Mouse (Mus musculus): ENCODE measurements around the gene Pex11b. TPM values are rescaled to one million over a fixed set of nuclear protein-coding genes. Genes with fewer than 3 reads are reported as not detected.
"Not testable (repeated sequence)": the region's sequence is repeated elsewhere in the genome, so short reads cannot be mapped to it uniquely, and the experiment has no call there.

Pex11b gene
- polyA plus RNA-seq, 1 experiment from 2014 or later, result 54.2 TPM

- H3K27me3 ChIP-seq (ENCODE audit: control insufficient read depth, insufficient read depth, low read depth, low read length), result peaks cover 6% of the 10 kb centered on the region
- no peak overlapping the region for H3K9ac ChIP-seq (ENCODE audit: low read length)
- no peaks in the 10 kb centered on the region for H3K9me3 ChIP-seq (ENCODE audit: control insufficient read depth, low read length)
- no peaks in the 10 kb centered on the region for H3K4me1 ChIP-seq (replicated peaks; ENCODE audit: control insufficient read depth, insufficient read depth, low read length)
- no peaks in the 10 kb centered on the region for H3K36me3 ChIP-seq (ENCODE audit: control insufficient read depth, insufficient read depth, low read length)
- no peak overlapping the region for H3K4me3 ChIP-seq (ENCODE audit: low read length)
- ATAC-seq (ENCODE audit: low read depth), result peak; percentile 17; the same call in 1 of the 2 replicates
- no peak overlapping the region for H3K4me2 ChIP-seq (ENCODE audit: low read depth, low read length)
- no peak overlapping the region for H3K27ac ChIP-seq (ENCODE audit: low read length)
- WGBS, result 23% methylated on average over 5 of the region's 5 CpGs
These were observed 44.0 kb downstream of the Pex11b start for GRCm38 (mm10) chr3:96679159-96679674.

DNA sequence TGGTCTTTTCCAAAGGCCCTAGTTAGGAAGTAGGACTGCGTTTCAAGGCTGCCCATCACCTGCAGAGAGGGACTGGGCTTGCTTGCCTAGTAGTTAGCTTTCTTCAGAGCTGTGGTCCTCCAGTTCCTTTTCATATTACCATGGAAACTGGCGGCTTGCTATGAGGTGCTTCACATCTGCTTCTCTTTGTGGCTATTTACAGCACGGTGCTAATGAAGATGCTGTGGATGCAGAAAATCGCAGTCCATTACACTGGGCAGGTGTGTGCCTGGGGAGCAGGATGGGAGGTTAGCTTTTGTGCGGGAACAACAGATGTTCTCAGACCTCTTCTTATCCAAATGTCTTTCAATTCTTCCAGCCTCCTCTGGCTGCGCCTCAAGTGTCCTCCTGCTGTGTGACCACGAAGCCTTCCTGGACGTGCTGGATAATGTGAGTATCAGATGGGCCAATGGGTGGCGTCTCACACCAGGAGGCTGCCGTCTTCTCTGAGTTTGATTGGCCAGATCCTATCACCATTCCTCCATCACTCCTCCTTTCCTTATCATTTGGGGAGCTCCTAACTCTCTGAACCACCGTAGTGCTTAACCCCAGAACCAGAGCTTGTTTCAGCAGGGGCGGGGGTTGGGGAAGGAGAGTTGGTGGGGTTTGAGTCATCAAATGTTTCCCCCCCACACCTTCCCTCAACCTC lies 45.2 kb downstream of the Pex11b start:
- 28% methylated on average over 12 of the region's 12 CpGs for WGBS
- no peak for ATAC-seq (ENCODE audit: low read depth)

GRCm38 (mm10) chr3:96683496-96683895 lies 48.3 kb downstream of the Pex11b start:
- Histone ChIP-seq H3K9ac (ENCODE audit: low read length) (no peak overlapping the region), H3K36me3 (ENCODE audit: control insufficient read depth, insufficient read depth, low read length) (no peaks in the 10 kb centered on the region), H3K4me1 (replicated peaks; ENCODE audit: control insufficient read depth, insufficient read depth, low read length) (0 out of 2 replicates have a peak, but pooled peaks cover 3% of the 10 kb centered on the region), H3K4me3 (ENCODE audit: low read length) (no peak overlapping the region), H3K4me2 (ENCODE audit: low read depth, low read length) (no peak overlapping the region), H3K9me3 (ENCODE audit: control insufficient read depth, low read length) (no peaks in the 10 kb centered on the region), H3K27ac (ENCODE audit: low read length) (no peak overlapping the region), H3K27me3 (ENCODE audit: control insufficient read depth, insufficient read depth, low read depth, low read length) (peaks cover 10% of the 10 kb centered on the region)
- 87% methylated on average over 3 of the region's 3 CpGs for whole genome bisulfite sequencing
- no peak for ATAC-seq (ENCODE audit: low read depth)

More for the DNA sequence above, 45.2 kb downstream of the Pex11b start:
- H3K27ac ChIP-seq (ENCODE audit: low read length), result no peak overlapping the region
- 0 out of 2 replicates have a peak, but pooled peaks cover 3% of the 10 kb centered on the region for H3K4me1 ChIP-seq (replicated peaks; ENCODE audit: control insufficient read depth, insufficient read depth, low read length)
- no peaks in the 10 kb centered on the region for H3K9me3 ChIP-seq (ENCODE audit: control insufficient read depth, low read length)
- peaks cover 10% of the 10 kb centered on the region for H3K27me3 ChIP-seq (ENCODE audit: control insufficient read depth, insufficient read depth, low read depth, low read length)
- no peak overlapping the region for H3K4me2 ChIP-seq (ENCODE audit: low read depth, low read length)
- no peaks in the 10 kb centered on the region for H3K36me3 ChIP-seq (ENCODE audit: control insufficient read depth, insufficient read depth, low read length)
- no peak overlapping the region for H3K9ac ChIP-seq (ENCODE audit: low read length)
- H3K4me3 ChIP-seq (ENCODE audit: low read length), result no peak overlapping the region

DNA sequence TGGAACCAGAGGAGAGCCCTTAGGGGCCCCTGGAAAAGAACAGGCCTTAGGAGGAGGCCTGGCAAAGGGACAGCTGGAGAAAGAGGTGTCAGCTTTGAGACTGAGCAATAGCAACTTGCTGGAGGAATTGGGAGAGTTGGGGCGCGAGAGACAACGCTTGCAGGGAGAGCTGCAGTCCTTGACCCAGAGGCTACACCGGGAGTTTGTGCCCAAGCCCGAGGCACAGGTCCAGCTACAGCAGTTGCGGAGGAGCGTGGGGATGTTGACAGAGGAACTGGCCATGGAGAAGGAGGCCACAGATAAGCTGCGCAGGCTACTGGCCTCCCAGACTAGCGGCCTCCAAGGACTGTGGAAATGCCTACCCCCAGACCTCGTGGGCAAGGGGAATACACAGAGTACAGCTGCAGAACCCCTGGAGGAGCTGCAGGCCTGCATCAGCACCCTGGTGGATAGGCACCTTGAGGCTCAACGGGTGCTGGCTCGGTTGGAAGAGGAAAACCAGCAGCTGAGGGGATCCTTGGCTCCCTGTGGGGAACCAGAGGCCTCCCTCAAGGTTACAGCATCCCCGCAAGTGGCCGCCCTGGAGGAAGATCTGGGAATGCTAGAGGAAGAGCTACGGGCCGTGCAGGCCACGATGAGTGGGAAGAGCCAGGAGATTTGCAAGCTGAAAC lies 49.1 kb downstream of the Pex11b start:
- Histone ChIP-seq H3K4me1 (replicated peaks; ENCODE audit: control insufficient read depth, insufficient read depth, low read length) (0 out of 2 replicates have a peak, but pooled peaks cover 3% of the 10 kb centered on the region), H3K27me3 (ENCODE audit: control insufficient read depth, insufficient read depth, low read depth, low read length) (peaks cover 10% of the 10 kb centered on the region), H3K9ac (ENCODE audit: low read length) (peak overlapping the region; percentile 23), H3K27ac (ENCODE audit: low read length) (no peak overlapping the region), H3K9me3 (ENCODE audit: control insufficient read depth, low read length) (no peaks in the 10 kb centered on the region), H3K4me2 (ENCODE audit: low read depth, low read length) (peak overlapping the region; percentile 49), H3K4me3 (ENCODE audit: low read length) (peak overlapping the region; percentile 29), H3K36me3 (ENCODE audit: control insufficient read depth, insufficient read depth, low read length) (no peaks in the 10 kb centered on the region)
- ATAC-seq (ENCODE audit: low read depth), result no peak
- WGBS, result 43% methylated on average over 17 of the region's 17 CpGs

GRCm38 (mm10) chr3:96684822-96685156 lies 49.6 kb downstream of the Pex11b start:
- Histone ChIP-seq H3K4me3 (ENCODE audit: low read length) (peak overlapping the region; percentile 29), H3K4me2 (ENCODE audit: low read depth, low read length) (peak overlapping the region; percentile 49), H3K27ac (ENCODE audit: low read length) (no peak overlapping the region), H3K36me3 (ENCODE audit: control insufficient read depth, insufficient read depth, low read length) (no peaks in the 10 kb centered on the region), H3K9ac (ENCODE audit: low read length) (peak overlapping the region; percentile 23), H3K4me1 (replicated peaks; ENCODE audit: control insufficient read depth, insufficient read depth, low read length) (0 out of 2 replicates have a peak, but pooled peaks cover 3% of the 10 kb centered on the region), H3K27me3 (ENCODE audit: control insufficient read depth, insufficient read depth, low read depth, low read length) (peaks cover 10% of the 10 kb centered on the region), H3K9me3 (ENCODE audit: control insufficient read depth, low read length) (no peaks in the 10 kb centered on the region)
- no peak for ATAC-seq (ENCODE audit: low read depth)
- 19% methylated on average over 27 of the region's 28 CpGs for WGBS

DNA sequence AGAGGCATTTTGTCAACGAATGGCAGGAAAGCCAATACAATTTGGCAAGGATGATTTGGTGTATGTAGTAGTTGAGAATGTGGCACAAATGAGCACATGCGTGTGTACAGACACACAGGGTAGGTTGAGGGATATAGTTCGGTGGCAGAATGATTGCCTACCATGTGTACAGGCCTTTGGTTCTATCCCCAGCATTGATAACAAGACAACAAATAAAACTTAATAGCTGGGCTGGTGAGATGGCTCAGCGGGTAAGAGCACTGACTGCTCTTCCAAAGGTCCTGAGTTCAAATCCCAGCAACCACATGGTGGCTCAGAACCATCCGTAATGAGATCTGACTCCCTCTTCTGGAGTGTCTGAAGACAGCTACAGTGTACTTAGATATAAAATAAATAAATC lies 50.9 kb downstream of the Pex11b start:
- not testable (repeated sequence) for H3K36me3 ChIP-seq (ENCODE audit: control insufficient read depth, insufficient read depth, low read length); H3K9me3 ChIP-seq (ENCODE audit: control insufficient read depth, low read length); H3K4me2 ChIP-seq (ENCODE audit: low read depth, low read length); H3K4me3 ChIP-seq (ENCODE audit: low read length); H3K4me1 ChIP-seq (replicated peaks; ENCODE audit: control insufficient read depth, insufficient read depth, low read length); H3K9ac ChIP-seq (ENCODE audit: low read length); ATAC-seq (ENCODE audit: low read depth); H3K27ac ChIP-seq (ENCODE audit: low read length); H3K27me3 ChIP-seq (ENCODE audit: control insufficient read depth, insufficient read depth, low read depth, low read length)
- WGBS, result 89% methylated on average over 5 of the region's 5 CpGs

DNA sequence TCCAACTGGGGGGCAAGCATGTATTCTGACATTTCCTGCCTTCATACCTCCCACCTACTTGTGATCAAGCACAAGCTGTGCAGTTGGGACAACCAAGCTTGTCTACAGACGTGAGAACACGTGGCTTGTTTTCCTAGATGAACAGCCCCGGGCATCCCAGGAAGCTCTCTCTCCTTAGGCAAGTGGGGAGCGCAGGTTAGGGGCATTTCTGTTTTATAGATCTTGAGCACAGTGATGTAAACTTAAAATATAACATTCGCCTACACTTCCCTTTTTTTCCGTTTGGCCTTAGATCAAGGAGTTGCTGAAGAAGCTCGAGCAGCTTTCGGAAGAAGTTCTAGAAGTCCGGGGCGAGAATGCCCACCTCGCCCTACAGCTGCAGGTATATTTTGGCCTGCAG lies 53.7 kb downstream of the Pex11b start:
- H3K27me3 ChIP-seq (ENCODE audit: control insufficient read depth, insufficient read depth, low read depth, low read length), result peaks cover 7% of the 10 kb centered on the region
- H3K36me3 ChIP-seq (ENCODE audit: control insufficient read depth, insufficient read depth, low read length), result no peaks in the 10 kb centered on the region
- no peak for ATAC-seq (ENCODE audit: low read depth)
- H3K4me2 ChIP-seq (ENCODE audit: low read depth, low read length), result no peak overlapping the region
- H3K4me3 ChIP-seq (ENCODE audit: low read length), result no peak overlapping the region
- peaks cover 5% of the 10 kb centered on the region; the same call in 1 of the 2 replicates for H3K4me1 ChIP-seq (replicated peaks; ENCODE audit: control insufficient read depth, insufficient read depth, low read length)
- no peak overlapping the region for H3K9ac ChIP-seq (ENCODE audit: low read length)
- H3K9me3 ChIP-seq (ENCODE audit: control insufficient read depth, low read length), result no peaks in the 10 kb centered on the region
- WGBS, result 72% methylated on average over 11 of the region's 11 CpGs
- H3K27ac ChIP-seq (ENCODE audit: low read length), result no peak overlapping the region

DNA sequence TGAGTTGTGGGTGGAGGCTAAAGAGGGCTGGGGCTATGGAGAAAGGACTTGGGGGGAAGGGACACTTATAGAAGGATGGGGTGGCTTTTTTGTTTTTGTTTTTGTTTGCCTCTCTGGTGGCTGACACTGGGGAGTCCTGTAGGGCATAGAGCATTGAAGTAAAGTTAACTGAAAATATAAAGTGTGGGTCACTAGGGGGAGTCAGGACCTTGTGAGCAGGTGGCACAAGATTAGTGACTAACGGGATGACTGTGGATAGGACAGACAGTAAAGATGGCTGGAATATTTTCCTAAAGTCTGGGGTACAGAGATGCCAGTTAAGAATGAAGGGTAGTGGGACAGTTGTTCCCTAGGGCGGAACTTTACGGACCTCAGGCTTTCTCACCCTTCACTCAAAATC lies 55.1 kb downstream of the Pex11b start:
- Histone ChIP-seq H3K36me3 (ENCODE audit: control insufficient read depth, insufficient read depth, low read length) (no peaks in the 10 kb centered on the region), H3K4me2 (ENCODE audit: low read depth, low read length) (no peak overlapping the region), H3K27ac (ENCODE audit: low read length) (no peak overlapping the region), H3K27me3 (ENCODE audit: control insufficient read depth, insufficient read depth, low read depth, low read length) (no peaks in the 10 kb centered on the region), H3K4me1 (replicated peaks; ENCODE audit: control insufficient read depth, insufficient read depth, low read length) (peaks cover 5% of the 10 kb centered on the region; the same call in 1 of the 2 replicates), H3K4me3 (ENCODE audit: low read length) (no peak overlapping the region), H3K9me3 (ENCODE audit: control insufficient read depth, low read length) (no peaks in the 10 kb centered on the region), H3K9ac (ENCODE audit: low read length) (no peak overlapping the region)
- no peak for ATAC-seq (ENCODE audit: low read depth)
- 53% methylated on average over 3 of the region's 3 CpGs for WGBS

- no peak overlapping the region for H3K27ac ChIP-seq (ENCODE audit: low read length)
- no peaks in the 10 kb centered on the region for H3K27me3 ChIP-seq (ENCODE audit: control insufficient read depth, insufficient read depth, low read depth, low read length)
- H3K4me2 ChIP-seq (ENCODE audit: low read depth, low read length), result no peak overlapping the region
- H3K4me1 ChIP-seq (replicated peaks; ENCODE audit: control insufficient read depth, insufficient read depth, low read length), result peaks cover 10% of the 10 kb centered on the region
- no peaks in the 10 kb centered on the region for H3K9me3 ChIP-seq (ENCODE audit: control insufficient read depth, low read length)
- no peaks in the 10 kb centered on the region for H3K36me3 ChIP-seq (ENCODE audit: control insufficient read depth, insufficient read depth, low read length)
- ATAC-seq (ENCODE audit: low read depth), result no peak
- H3K9ac ChIP-seq (ENCODE audit: low read length), result no peak overlapping the region
- no peak overlapping the region for H3K4me3 ChIP-seq (ENCODE audit: low read length)
- 19% methylated on average over 3 of the region's 3 CpGs for WGBS
These were observed 57.3 kb downstream of the Pex11b start for GRCm38 (mm10) chr3:96692506-96692905.

Measured in lung, embryonic 16.5 days (tissue).